Mouse (Mus musculus) monocyte, adult 2 months (primary cell): ENCODE data around the gene Adamts12.

ENCODE experiments used
- DNase-seq, 2 experiments: peaks; one replicate each; pipeline ENCODE4 v3.0.0; 2022; ENCODE audit warnings: low spot score in 2 of 2, low read depth in 1 of 2

The Adamts12 gene

GRCm38 (mm10) chr15:11145581-11145980, 81.0 kb downstream of the Adamts12 start:
- DNase-seq: no peak

GRCm38 (mm10) chr15:11159386-11159785, 94.8 kb downstream of the Adamts12 start:
- DNase-seq: no peak

- DNase-seq: no peak
Observed at GRCm38 (mm10) chr15:11160759-11161158, 96.2 kb downstream of the Adamts12 start.

- DNase-seq: no peak
Observed at GRCm38 (mm10) chr15:11165883-11166282, 101.3 kb downstream of the Adamts12 start.

- no peak for DNase-seq
Observed at GRCm38 (mm10) chr15:11173884-11174470, 109.4 kb downstream of the Adamts12 start.

- no peak for DNase-seq
Observed at GRCm38 (mm10) chr15:11174842-11175241, 110.3 kb downstream of the Adamts12 start.

GRCm38 (mm10) chr15:11177448-11177847, 112.9 kb downstream of the Adamts12 start:
- DNase-seq: no peak

GRCm38 (mm10) chr15:11179751-11180169, 115.2 kb downstream of the Adamts12 start:
- no peak for DNase-seq

GRCm38 (mm10) chr15:11186711-11187110, 122.1 kb downstream of the Adamts12 start:
- DNase-seq: no peak

- DNase-seq: no peak
Observed at GRCm38 (mm10) chr15:11190447-11190846, 125.9 kb downstream of the Adamts12 start.

GRCm38 (mm10) chr15:11192762-11193161, 128.2 kb downstream of the Adamts12 start:
- DNase-seq: no peak

GRCm38 (mm10) chr15:11197051-11197450, 132.5 kb downstream of the Adamts12 start:
- DNase-seq: no peak

- no peak for DNase-seq
Observed at GRCm38 (mm10) chr15:11198246-11198795, 133.7 kb downstream of the Adamts12 start.

- no peak for DNase-seq
Observed at GRCm38 (mm10) chr15:11203084-11203483, 138.5 kb downstream of the Adamts12 start.

- no peak for DNase-seq
Observed at GRCm38 (mm10) chr15:11204934-11205333, 140.3 kb downstream of the Adamts12 start.

GRCm38 (mm10) chr15:11210976-11211375, 146.4 kb downstream of the Adamts12 start:
- DNase-seq: no peak

- DNase-seq: no peak
Observed at GRCm38 (mm10) chr15:11233906-11234632, 169.5 kb downstream of the Adamts12 start.

- no peak for DNase-seq
Observed at GRCm38 (mm10) chr15:11240406-11240805, 175.8 kb downstream of the Adamts12 start.

- DNase-seq: no peak
Observed at GRCm38 (mm10) chr15:11241288-11241687, 176.7 kb downstream of the Adamts12 start.

- no peak for DNase-seq
Observed at GRCm38 (mm10) chr15:11246402-11246801, 181.8 kb downstream of the Adamts12 start.

GRCm38 (mm10) chr15:11279273-11280080, 214.9 kb downstream of the Adamts12 start:
- no peak for DNase-seq
